Mouse (Mus musculus) gastrocnemius, postnatal 4 days (tissue): ENCODE measurements around the gene Ldlrap1. TPM values are rescaled to one million over a fixed set of nuclear protein-coding genes. Genes with fewer than 3 reads are reported as not detected.

Source experiments
- DNase-seq, 2 experiments: peaks; one replicate each; pipeline ENCODE4 v3.0.0; 2021 to 2022; ENCODE audit warnings: low spot score in 2 of 2, mixed read lengths in 2 of 2
- total RNA-seq, 2 experiments: library from RNA; stranded (reverse); gene quantifications; 2 replicates each; pipeline ENCODE4 v1.2.3; 2021

Gene Ldlrap1
- total RNA-seq, 2 experiments from 2014 or later, result 18.0 to 20.0 TPM

DNA sequence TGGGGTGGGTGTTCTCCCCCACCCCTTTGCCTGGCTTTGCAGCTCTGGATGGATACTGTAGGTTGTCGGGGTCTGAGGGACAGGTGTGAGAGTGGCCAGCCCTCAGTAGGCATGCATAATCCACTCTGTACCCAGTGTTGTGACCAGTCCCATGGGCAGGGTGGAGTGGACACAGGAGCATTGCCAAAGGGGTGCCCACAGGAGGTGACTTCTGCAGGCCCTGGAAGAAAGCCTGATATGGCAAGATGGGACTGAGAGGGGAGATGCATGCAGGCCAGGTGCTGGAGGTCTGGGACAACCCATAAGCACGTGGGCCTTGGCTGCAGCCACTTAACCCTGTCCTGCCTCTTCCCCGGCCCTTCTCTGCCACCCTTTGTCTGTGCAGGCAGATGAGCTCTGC is 47.5 kb downstream of the Ldlrap1 start:
- no peak for DNase-seq

DNA sequence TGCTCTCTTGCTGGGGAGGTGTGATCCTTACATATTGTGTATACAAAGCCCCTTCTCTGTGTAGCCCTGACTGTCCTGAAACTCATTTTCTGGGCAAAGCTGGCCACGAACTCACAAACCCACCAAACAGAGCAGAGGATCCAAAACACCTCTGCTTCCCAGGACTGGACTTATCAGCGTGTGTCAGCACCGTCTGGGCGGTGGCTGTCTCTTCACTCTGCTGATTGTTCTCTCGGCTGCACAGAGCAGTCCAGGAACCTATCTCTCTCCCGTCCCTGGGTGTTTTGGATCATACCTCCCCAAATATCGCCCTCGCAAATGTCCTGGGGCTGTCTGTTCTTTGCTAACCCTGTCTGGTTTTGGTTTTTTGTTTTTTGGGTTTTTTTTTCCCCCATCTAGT is 48.3 kb downstream of the Ldlrap1 start:
- no peak for DNase-seq

DNA sequence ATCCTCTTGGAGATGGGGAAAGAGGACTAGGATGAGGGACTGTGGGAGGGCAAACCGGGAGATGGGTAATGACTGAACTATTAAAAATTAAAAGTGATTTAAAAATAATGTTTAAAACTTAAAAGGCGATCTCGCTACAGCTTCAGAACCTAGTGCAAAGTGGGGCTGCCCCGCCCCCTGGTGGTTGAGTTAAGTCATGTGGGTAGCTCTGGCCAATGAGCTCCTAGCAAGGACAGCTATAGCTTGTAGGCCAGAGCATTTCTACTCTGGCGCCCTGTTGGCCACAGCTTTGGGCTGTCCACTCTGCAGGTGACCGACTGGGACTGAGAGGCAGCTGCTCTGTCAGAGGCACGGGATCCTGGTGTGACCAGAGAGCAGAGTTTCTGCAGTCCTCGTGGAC is 53.9 kb downstream of the Ldlrap1 start:
- DNase-seq, result peak; percentile 73 to 87

DNA sequence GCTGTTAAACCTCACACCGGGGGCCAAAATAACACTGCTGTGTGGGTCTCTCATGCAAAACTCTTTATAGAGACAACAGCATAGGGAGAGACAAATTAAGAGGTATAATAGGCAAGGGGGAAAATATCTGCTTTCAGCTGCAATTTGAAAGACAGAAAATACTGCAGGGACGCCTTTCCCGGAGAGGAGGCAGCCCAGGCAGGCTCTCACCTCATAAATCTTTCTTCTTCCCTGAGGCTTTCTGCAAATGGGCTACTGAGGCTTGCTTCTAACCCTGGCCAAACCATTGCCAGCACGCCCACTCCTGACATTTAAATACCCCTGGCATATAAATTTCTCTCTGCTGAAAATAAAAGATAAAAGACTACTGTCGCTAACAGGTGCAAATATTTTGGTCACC is 62.5 kb downstream of the Ldlrap1 start:
- DNase-seq, result no peak

DNA sequence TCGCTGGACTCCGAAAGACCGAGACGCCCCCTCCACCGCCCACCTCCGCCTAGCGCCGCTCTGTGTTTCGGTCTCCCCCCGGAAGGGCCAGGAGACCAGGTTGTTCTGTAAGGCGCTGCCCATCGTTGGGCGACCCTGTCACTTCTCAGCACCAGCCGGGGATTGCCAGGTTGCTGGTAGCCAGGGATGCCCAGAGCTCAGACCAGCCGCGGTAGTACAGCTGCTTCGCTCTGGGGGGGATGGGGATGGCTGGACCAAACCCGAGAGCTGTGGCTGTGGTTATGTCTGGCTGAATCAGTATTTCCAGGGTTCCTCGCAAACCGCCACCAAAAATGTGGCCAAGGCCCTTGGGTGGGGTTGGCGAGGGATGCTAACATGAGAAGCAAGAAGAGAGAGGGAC is 63.2 kb downstream of the Ldlrap1 start:
- DNase-seq, result no peak

DNA sequence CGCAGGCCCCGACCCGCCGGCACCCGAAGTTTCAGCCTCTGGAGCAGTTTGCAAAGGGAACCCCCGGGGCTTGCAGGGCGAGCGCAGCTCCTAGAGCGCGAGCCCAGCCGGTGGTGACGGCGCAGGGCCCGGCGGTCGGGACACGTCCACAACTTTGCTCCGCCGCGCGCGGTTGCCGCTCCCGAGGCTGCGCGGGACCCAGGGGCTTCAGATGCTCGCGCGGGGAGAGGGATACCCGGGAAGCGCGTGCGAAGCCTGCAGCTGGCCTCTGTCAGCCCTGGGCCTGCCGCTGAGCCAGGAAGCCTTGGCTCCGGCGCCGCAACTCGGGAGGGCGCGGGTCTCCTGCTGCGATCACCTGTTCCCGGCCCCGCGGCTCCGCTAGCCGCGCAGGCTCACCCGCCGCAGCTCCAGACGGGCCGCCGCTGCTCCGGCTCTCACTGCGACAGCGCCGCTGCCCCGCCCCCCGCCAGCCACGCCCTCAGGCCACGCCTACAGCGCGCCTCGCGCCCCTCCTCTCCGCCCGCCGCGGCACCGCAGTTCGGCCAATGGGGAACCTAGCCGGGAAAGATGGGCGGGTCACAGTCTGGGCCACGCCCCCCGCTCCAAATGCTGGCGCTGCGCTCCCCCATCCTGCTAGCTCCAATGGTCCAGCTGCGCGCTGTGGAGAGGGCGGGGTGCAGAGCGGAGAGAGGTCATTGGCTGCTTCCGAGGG is 63.8 kb downstream of the Ldlrap1 start, which contains the start of gene Man1c1:
Gene Man1c1, minus strand, starts transcription at position 456 of the 712 bp plus-strand sequence.
- peak; percentile 99 for DNase-seq

DNA sequence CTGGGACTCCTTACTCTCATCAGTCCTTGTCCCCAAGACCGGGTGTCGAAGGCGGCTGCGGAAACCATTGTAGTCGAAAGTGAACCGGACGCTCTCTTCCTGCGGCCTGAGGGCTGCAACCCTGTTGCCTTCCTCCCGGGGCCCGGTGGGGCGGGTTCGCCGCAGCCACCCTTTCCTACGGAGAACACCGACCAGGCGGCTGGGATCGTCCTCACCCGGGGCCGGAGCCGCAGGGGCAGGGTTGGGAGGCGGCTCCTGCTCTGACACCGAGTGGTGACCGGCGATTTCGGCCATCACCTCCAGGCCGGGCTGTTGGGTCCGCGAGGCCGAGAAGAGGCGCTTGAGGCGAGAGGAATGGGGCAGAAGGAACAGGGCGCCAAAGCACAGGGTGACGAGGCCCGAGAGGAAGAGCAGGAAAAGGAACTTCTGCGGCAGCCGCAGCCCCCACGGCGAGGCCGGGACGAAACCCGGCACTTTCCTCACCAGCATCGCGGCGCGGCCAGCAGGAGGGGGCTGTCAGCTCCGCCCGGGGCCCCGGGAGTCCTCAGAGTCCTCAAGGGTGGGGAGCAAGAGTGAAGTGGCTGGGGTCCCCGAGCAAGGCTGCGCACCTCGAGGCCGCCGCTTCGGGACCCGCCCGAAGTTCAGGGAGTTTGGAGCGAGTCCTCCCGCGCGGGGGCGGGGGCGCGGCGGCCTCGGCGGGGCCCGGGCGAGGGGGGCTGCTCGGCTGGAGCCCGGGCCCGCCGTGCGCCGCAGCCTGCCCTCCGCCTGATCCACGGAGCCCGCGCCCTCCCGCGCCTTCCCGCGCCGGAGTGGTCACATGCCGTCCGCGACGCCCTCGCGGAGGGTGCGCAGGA is 64.6 kb downstream of the Ldlrap1 start:
- peak; percentile 39 to 64 for DNase-seq

DNA sequence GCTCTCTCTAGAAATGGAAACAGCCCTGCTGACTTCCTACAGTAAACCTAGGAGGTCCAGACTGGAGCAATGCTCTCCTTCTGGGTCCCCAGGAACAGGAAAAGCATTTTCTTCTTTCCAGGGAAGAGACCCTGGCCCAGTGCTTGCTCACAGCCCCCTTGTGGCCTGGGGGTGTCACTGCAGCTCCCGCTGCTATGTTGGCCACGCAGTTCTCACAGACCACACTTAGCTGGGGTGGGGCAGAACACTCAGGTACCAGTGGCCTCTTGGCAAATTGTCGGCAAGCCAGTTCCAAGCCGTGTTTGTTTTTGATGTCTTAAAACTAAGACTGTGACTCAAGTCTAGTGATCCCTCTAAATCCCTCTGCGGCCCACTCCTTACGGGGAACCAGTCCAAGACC is 65.9 kb downstream of the Ldlrap1 start:
- DNase-seq, result peak; percentile 74 to 75

DNA sequence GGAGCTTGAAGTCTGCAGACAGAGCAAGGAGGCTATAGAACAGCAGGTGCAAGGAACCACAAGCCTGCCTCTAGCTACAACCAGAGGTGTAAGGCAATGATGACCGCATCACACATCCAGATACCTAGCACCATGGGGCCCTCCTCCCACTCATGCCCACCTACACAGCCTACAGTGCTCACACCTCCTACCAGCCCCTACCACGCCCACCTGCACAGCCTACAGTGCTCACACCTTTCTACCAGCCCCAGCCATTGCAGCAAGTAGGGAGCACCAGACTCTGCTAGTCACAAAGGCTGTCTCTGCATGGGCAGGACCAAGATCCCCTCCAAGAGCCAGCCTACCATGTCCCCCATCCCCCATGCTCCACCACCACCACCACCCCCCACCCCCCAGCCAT is 66.9 kb downstream of the Ldlrap1 start:
- DNase-seq, result no peak

DNA sequence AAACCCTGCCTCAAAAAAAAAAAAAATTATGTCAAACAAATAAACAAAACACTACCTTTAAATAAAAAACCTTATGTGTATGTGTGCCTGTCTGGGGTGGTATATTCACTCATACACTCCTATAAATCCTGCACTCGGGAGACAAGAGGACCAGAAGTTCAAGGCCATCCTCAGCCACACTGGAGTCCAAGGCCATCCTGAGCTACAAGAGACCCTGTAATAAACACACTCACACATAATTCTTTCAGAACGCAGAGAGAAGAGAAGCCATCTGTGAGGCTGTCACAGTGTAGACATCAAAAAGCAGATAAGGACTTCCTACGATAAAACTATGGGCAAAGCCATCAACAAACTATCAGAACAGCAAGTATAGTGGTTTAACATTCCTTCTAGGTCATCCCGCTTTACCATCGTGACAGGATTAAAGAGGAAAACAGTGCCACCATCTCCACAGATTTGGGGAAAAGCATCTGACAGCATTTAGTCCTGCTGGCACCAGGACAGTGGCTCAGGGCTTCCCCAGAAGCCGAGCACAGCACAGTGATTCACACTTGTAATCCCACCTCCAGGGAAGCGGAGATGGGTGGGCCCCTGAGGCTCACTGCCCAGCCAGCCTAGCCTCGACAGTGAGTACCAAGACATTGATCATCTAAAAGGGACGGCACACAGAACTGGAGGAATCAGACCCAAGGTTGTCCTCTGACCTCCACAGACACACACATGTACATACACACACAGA is 74.5 kb downstream of the Ldlrap1 start:
- no peak for DNase-seq

DNA sequence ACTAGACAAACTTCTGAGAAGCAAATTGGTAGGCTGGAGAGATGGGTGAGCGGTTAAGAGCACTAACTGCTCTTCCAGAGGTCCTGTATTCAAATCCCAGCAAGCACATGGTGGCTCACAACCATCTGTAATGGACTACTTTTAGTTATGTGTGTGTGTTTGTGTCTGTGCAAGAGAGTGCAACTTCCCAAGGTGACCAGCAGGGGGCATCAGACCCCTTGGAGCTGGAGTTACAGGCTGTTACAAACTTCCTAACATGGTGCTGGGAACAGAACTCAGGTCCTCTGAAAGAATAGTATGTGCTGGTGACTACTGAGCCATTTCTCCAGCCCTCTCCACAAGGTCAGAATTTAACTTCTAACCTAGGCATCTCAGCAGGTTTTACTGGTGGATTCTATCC is 75.4 kb downstream of the Ldlrap1 start:
- no peak for DNase-seq

Other genes starting within 250 kb of the Ldlrap1 start
- gene Mtfr1l, start 232.6 kb downstream of the Ldlrap1 start, total RNA-seq, result 100 to 1,000 TPM in 1 of 2 experiments, 10 to 100 TPM in 1; 99.7 to 104 TPM
- gene Selenon, start 215.9 kb downstream of the Ldlrap1 start, total RNA-seq, result 10 to 100 TPM; 43.5 to 45.4 TPM
- gene Man1c1, start 63.7 kb downstream of the Ldlrap1 start, total RNA-seq, result 10 to 100 TPM; 16.7 to 17.9 TPM
- 10 to 100 TPM; 28.5 to 29.9 TPM for gene Maco1, start 85.3 kb upstream of the Ldlrap1 start, total RNA-seq
- under 1 TPM; 0.27 to 0.62 TPM for gene Rhd, start 96.5 kb upstream of the Ldlrap1 start, total RNA-seq
- 10 to 100 TPM; 64.7 to 71.9 TPM for gene Tmem50a, start 147.0 kb upstream of the Ldlrap1 start, total RNA-seq
- gene Rsrp1, start 155.6 kb upstream of the Ldlrap1 start, total RNA-seq, result 100 to 1,000 TPM; 115 to 148 TPM
- 10 to 100 TPM; 48.2 to 53.3 TPM for gene Syf2, start 162.9 kb upstream of the Ldlrap1 start, total RNA-seq